Mouse (Mus musculus) cerebellum, adult 2 months (tissue): ENCODE measurements around the gene Chst5.

Experiments used
- CTCF ChIP-seq: fragments of 200-500 bp; IDR thresholded peaks from 2 replicates; pipeline ENCODE4 v1.5.1; 2011; ENCODE audit warnings: low read depth, mild to moderate bottlenecking, control low read depth, low read length, moderate library complexity, borderline replicate concordance; ENCODE audit not compliant: insufficient read depth
- POLR2A ChIP-seq: fragments of 200-500 bp; IDR thresholded peaks from 2 replicates; pipeline ENCODE4 v1.6.1; 2011; ENCODE audit warnings: low read length, control low read depth, borderline replicate concordance; ENCODE audit not compliant: insufficient read depth

DNA sequence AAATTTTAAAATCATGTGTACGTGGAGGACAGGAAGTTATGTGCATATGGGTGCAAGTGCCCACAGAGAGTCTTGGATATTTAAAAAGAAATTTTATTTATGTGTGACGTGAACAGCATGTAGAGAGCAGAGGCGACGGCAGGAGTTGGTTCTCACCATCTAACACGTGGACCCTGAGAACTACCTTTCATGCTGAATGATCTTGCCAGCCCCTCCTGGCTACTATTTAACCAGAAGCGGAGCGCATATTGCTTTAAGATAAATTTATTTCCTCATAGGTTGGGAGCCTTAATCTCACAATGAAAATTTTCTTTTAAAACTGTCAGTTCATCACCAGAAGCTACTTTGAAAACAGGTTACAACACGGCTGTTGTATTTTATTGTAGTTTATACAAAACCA, 45.6 kb downstream of the Chst5 start:
- TF ChIP-seq POLR2A (no peak), CTCF (no peak)
